Mouse (Mus musculus) lung, adult 2 months (tissue): ENCODE results near the gene Tnfsf15.

Experiments used
- CTCF ChIP-seq: fragments of 200-500 bp; IDR thresholded peaks from 2 replicates; pipeline ENCODE4 v1.5.1; 2011; ENCODE audit warnings: mild to moderate bottlenecking, low read length, control low read depth; ENCODE audit not compliant: insufficient read depth
- POLR2A ChIP-seq: fragments of 200-500 bp; IDR thresholded peaks from 2 replicates; pipeline ENCODE4 v1.6.1; 2011; ENCODE audit warnings: low read depth, mild to moderate bottlenecking, control low read depth, low read length, borderline replicate concordance; ENCODE audit errors: extremely low read depth

DNA sequence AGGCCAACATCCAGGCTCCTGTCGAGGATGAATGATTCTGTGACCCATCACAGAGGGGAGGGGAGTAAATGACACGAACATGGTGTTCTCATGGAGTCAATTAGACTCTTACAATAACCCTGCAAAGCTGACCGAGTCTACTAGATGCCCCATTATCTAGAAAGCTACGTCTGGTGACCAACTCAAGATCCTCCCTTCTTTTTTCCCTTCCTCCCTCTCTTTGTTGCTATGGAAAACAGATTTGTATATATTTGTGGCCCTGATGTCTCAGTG, 59.7 kb downstream of the Tnfsf15 start:
- TF ChIP-seq POLR2A = no peak
- no peak for TF ChIP-seq CTCF
